Mouse (Mus musculus): ENCODE data around the gene Pigk. TPM values are rescaled to one million over a fixed set of nuclear protein-coding genes. Genes with fewer than 3 reads are reported as not detected.

The Pigk gene
- polyA plus RNA-seq, 1 experiment = 3.9 TPM

DNA sequence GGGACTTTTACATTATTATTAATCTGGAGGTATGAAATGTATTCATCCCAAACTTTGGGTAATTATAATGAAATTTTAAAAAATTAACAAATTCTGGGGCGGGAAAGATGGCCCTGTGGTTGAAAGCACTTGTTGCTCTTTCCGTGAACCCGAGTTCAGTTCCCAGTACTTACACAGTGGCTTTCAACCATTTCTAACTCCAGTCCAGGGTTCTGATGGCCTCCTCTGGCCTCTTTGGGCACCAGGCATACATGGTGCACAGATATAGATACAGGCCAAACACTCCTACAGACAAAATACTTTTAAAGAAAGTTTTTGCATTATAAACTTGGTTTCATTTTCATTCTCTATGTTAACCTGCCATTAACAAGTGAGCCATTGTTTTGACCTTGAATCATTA lies 199.7 kb downstream of the Pigk start:
- H3K4me1 ChIP-seq (ENCODE audit: control insufficient read depth, insufficient read depth, insufficient read length, low read length) = no peaks in the 10 kb centered on the region
- no peaks in the 10 kb centered on the region for H3K36me3 ChIP-seq (ENCODE audit: control insufficient read depth, insufficient read depth, low read length)
- H3K27me3 ChIP-seq (ENCODE audit: control insufficient read depth, insufficient read depth, low read length) = no peaks in the 10 kb centered on the region
- 85% methylated on average over 3 of the region's 3 CpGs for whole genome bisulfite sequencing
- no peak overlapping the region; the same call in 1 of the 2 replicates for H3K27ac ChIP-seq (ENCODE audit: insufficient read depth, low read depth, low read length)
- TF ChIP-seq POLR2A (IDR thresholded peaks at IDR 0.05; ENCODE audit: low read depth, low read length) (no peak), CTCF (IDR thresholded peaks at IDR 0.05; ENCODE audit: extremely low read depth, insufficient read length, insufficient replicate concordance, low read depth, low read length) (no peak)
- H3K4me3 ChIP-seq (ENCODE audit: low read depth, low read length) = no peak overlapping the region

DNA sequence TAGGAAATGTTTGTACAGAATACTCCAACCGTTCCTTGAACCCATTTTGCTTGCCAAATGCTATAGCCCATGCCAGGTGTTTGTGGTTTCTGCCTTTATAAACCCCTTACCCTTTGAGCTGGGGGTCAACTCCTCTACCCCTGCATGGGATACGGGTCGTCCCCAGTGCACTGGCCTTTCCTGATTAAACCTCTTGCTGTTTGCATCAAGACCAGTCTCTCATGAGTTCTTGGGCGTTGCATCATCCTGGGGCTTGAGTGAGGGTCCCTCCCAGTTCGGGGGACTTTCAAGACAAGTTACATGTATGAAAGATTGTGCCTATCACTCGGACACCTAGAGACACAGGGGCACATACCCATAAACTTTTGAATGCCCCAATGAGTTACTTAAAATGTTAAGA lies 200.5 kb downstream of the Pigk start:
- Histone ChIP-seq H3K27ac (ENCODE audit: insufficient read depth, low read depth, low read length) (no peak overlapping the region), H3K4me1 (ENCODE audit: control insufficient read depth, insufficient read depth, insufficient read length, low read length) (no peaks in the 10 kb centered on the region), H3K27me3 (ENCODE audit: control insufficient read depth, insufficient read depth, low read length) (no peaks in the 10 kb centered on the region), H3K36me3 (ENCODE audit: control insufficient read depth, insufficient read depth, low read length) (no peaks in the 10 kb centered on the region), H3K4me3 (ENCODE audit: low read depth, low read length) (no peak overlapping the region)
- no peak for TF ChIP-seq CTCF (IDR thresholded peaks at IDR 0.05; ENCODE audit: extremely low read depth, insufficient read length, insufficient replicate concordance, low read depth, low read length)
- no peak for TF ChIP-seq POLR2A (IDR thresholded peaks at IDR 0.05; ENCODE audit: low read depth, low read length)
- 76% methylated on average over 6 of the region's 6 CpGs for WGBS

DNA sequence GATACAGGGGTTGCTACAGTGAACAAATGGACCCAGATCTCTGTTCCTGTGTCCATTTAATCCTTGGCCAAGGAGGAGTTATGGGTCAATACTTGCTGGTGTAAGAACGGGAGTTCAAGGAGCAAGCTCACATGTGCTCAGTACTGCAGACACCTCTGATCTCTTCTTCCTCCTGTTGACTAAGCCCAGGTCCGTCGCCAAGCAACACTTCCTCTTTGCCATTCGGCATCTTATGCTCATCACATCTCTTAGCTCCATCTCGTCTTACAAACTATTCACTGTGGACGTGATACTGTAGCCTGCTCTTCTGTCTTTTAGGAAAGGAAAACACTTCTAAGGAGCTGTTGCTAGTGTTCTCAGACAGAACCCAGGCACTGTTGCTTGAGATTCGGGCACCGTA lies 203.7 kb downstream of the Pigk start:
- 73% methylated on average over 8 of the region's 8 CpGs for WGBS
- Histone ChIP-seq H3K27ac (ENCODE audit: insufficient read depth, low read depth, low read length) (no peak overlapping the region), H3K4me3 (ENCODE audit: low read depth, low read length) (no peak overlapping the region), H3K36me3 (ENCODE audit: control insufficient read depth, insufficient read depth, low read length) (no peaks in the 10 kb centered on the region), H3K4me1 (ENCODE audit: control insufficient read depth, insufficient read depth, insufficient read length, low read length) (no peaks in the 10 kb centered on the region), H3K27me3 (ENCODE audit: control insufficient read depth, insufficient read depth, low read length) (no peaks in the 10 kb centered on the region)
- TF ChIP-seq POLR2A (IDR thresholded peaks at IDR 0.05; ENCODE audit: low read depth, low read length) (no peak), CTCF (IDR thresholded peaks at IDR 0.05; ENCODE audit: extremely low read depth, insufficient read length, insufficient replicate concordance, low read depth, low read length) (no peak)

DNA sequence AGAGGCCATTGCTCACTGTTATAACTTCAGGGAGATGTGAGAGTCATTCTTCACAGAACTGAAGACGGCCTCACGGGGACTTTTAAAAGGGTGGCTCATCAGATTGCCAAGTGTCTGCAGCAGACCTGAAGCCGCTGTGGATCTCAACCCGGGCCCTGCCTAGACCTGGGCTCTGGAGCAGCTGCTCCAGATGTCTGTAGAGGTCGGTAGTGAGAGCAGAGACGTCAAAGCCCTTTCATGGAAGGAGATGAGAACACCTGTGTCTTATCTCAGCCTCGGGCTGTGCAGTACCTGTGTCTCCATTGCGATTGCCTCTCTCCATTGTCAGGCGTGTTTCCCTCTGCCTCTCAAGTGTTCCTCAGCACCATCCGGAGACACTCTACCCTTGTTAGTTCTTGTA lies 205.2 kb downstream of the Pigk start:
- Histone ChIP-seq H3K4me1 (ENCODE audit: control insufficient read depth, insufficient read depth, insufficient read length, low read length) (no peaks in the 10 kb centered on the region), H3K27me3 (ENCODE audit: control insufficient read depth, insufficient read depth, low read length) (no peaks in the 10 kb centered on the region), H3K27ac (ENCODE audit: insufficient read depth, low read depth, low read length) (no peak overlapping the region), H3K36me3 (ENCODE audit: control insufficient read depth, insufficient read depth, low read length) (no peaks in the 10 kb centered on the region), H3K4me3 (ENCODE audit: low read depth, low read length) (no peak overlapping the region)
- 57% methylated on average over 10 of the region's 10 CpGs for WGBS
- no peak for TF ChIP-seq CTCF (IDR thresholded peaks at IDR 0.05; ENCODE audit: extremely low read depth, insufficient read length, insufficient replicate concordance, low read depth, low read length)
- TF ChIP-seq POLR2A (IDR thresholded peaks at IDR 0.05; ENCODE audit: low read depth, low read length) = no peak

DNA sequence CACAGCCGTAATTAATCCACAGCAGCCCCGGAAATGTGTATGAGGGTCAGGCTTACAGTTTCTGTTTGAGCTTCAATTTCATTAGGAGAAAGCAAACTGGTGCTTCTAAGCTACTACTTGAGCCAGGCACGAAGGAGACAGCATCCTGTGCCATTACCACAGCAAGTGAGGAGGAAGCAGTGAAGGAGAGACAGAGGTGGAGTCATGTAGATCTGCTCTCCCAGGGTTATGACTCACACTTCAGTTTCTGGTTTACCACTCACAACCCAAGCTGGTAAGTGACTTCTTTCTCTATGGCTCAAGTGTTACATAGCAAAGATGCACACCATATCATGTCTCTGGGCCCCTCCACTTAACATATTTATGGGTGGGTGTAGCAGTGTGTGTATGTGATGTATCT lies 206.5 kb downstream of the Pigk start:
- TF ChIP-seq POLR2A (IDR thresholded peaks at IDR 0.05; ENCODE audit: low read depth, low read length) (no peak), CTCF (IDR thresholded peaks at IDR 0.05; ENCODE audit: extremely low read depth, insufficient read length, insufficient replicate concordance, low read depth, low read length) (no peak)
- 58% methylated on average over 3 of the region's 3 CpGs for WGBS

DNA sequence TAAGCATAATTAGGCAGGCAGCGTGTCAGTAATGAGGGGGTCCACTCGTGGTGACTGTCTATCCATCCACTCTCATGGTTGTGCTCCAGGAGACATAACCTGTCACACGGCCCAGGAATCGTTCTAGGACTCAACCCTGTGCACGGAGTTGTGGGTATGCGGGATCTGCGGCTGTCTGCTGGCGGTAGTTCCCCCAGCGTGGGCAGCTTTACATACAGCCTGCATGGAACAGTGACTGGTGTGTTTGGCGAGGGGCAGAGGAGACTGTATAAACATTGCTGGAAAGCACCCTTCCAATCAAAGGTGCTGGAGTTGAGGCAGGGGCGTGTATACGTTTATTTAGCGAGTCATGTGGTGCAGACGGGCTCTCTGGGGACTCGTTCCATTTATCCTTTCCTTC lies 209.6 kb downstream of the Pigk start:
- H3K4me1 ChIP-seq (ENCODE audit: control insufficient read depth, insufficient read depth, insufficient read length, low read length) = no peaks in the 10 kb centered on the region
- H3K27me3 ChIP-seq (ENCODE audit: control insufficient read depth, insufficient read depth, low read length) = no peaks in the 10 kb centered on the region
- no peak overlapping the region for H3K4me3 ChIP-seq (ENCODE audit: low read depth, low read length)
- no peak for TF ChIP-seq CTCF (IDR thresholded peaks at IDR 0.05; ENCODE audit: extremely low read depth, insufficient read length, insufficient replicate concordance, low read depth, low read length)
- no peak for TF ChIP-seq POLR2A (IDR thresholded peaks at IDR 0.05; ENCODE audit: low read depth, low read length)
- WGBS = 28% methylated on average over 15 of the region's 15 CpGs
- H3K27ac ChIP-seq (ENCODE audit: insufficient read depth, low read depth, low read length) = no peak overlapping the region
- H3K36me3 ChIP-seq (ENCODE audit: control insufficient read depth, insufficient read depth, low read length) = no peaks in the 10 kb centered on the region

More for the DNA sequence above, 206.5 kb downstream of the Pigk start:
- no peaks in the 10 kb centered on the region for H3K4me1 ChIP-seq (ENCODE audit: control insufficient read depth, insufficient read depth, insufficient read length, low read length)
- H3K4me3 ChIP-seq (ENCODE audit: low read depth, low read length) = no peak overlapping the region
- H3K27me3 ChIP-seq (ENCODE audit: control insufficient read depth, insufficient read depth, low read length) = no peaks in the 10 kb centered on the region
- no peaks in the 10 kb centered on the region for H3K36me3 ChIP-seq (ENCODE audit: control insufficient read depth, insufficient read depth, low read length)
- no peak overlapping the region for H3K27ac ChIP-seq (ENCODE audit: insufficient read depth, low read depth, low read length)

DNA sequence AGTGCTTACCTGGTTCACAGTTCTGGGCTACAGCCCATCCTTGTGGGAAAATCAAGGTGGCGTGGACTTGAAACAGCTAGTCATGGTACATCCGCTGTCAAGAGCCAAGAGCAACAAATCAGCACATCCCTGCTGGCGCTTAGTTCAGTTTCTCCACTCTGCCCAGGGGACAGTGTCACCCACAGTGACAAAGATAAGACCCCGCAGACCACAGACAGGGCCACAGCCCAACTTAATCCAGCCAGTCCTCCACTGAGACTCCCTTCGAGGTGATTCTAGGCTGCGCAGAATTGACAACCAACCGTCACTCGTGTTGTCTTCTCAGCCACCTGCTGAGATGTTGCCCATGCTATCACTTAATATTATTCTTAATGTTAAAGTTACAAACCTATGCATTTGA lies 211.5 kb downstream of the Pigk start:
- Histone ChIP-seq H3K36me3 (ENCODE audit: control insufficient read depth, insufficient read depth, low read length) (no peaks in the 10 kb centered on the region), H3K4me3 (ENCODE audit: low read depth, low read length) (no peak overlapping the region), H3K4me1 (ENCODE audit: control insufficient read depth, insufficient read depth, insufficient read length, low read length) (no peaks in the 10 kb centered on the region), H3K27ac (ENCODE audit: insufficient read depth, low read depth, low read length) (no peak overlapping the region), H3K27me3 (ENCODE audit: control insufficient read depth, insufficient read depth, low read length) (no peaks in the 10 kb centered on the region)
- WGBS = 78% methylated on average over 8 of the region's 8 CpGs
- TF ChIP-seq POLR2A (IDR thresholded peaks at IDR 0.05; ENCODE audit: low read depth, low read length) (no peak), CTCF (IDR thresholded peaks at IDR 0.05; ENCODE audit: extremely low read depth, insufficient read length, insufficient replicate concordance, low read depth, low read length) (no peak)

DNA sequence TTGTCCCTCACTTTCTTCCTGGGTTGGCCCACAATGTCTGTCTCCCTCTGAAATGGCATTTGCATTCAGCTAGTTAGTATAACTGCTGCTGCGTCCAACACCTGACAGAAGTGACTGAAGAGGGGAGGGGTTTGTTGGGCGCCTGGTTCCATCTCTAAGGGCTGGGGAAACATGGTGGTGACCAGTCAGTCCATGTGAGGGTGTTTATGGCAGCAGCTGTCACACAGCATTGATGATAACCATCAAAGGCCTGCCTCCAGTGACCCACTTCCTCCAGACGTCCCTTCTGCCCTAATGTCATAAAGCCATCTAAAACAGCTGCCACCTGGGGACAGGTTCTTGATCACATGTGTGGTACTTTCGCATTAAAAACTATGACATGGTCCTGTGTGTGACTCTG lies 212.3 kb downstream of the Pigk start:
- H3K36me3 ChIP-seq (ENCODE audit: control insufficient read depth, insufficient read depth, low read length) = no peaks in the 10 kb centered on the region
- no peaks in the 10 kb centered on the region for H3K27me3 ChIP-seq (ENCODE audit: control insufficient read depth, insufficient read depth, low read length)
- H3K4me1 ChIP-seq (ENCODE audit: control insufficient read depth, insufficient read depth, insufficient read length, low read length) = no peaks in the 10 kb centered on the region
- no peak overlapping the region for H3K4me3 ChIP-seq (ENCODE audit: low read depth, low read length)
- TF ChIP-seq CTCF (IDR thresholded peaks at IDR 0.05; ENCODE audit: extremely low read depth, insufficient read length, insufficient replicate concordance, low read depth, low read length) (no peak), POLR2A (IDR thresholded peaks at IDR 0.05; ENCODE audit: low read depth, low read length) (no peak)
- WGBS = 45% methylated on average over 4 of the region's 4 CpGs
- no peak overlapping the region for H3K27ac ChIP-seq (ENCODE audit: insufficient read depth, low read depth, low read length)
